Mouse (Mus musculus): Measurements from ENCODE around the gene Thada.
"Not testable (repeated sequence)": the region's sequence is repeated elsewhere in the genome, so short reads cannot be mapped to it uniquely, and the experiment has no call there.

The Thada gene

DNA sequence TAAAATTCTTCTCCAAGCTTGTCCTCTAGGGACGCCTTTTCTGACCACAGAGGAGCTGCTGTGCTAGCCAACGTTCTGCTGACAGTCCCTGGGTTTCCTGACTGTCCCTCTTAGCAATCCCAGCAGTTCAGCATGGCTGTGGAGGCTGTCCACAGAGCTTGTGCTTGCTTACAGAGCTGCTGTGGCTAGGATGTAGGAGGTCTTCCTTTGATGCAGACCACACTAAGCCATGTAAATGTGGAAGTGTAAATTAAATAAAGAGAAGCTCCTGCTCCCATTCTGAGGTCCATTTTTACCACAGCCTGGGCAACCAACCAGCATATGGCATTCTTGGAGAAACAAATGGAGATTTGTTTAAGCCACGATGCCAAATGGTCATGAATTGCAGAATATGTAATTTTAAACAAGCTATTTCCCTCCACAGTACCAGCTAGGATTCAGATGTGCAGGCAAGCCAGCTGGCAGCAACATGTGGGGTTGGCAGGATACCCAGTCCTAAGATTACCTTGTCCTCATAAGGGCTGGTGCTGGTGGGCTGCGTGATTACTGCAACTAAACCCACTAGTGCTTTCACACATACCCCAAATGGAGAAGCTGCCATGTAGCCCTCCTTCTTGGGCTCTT, 207.3 kb downstream of the Thada start:
- DNase-seq (ENCODE audit: low spot score) = no peak

- DNase-seq (ENCODE audit: low spot score) = no peak
These were observed 208.0 kb downstream of the Thada start for GRCm38 (mm10) chr17:84257927-84258532.

- no peak for DNase-seq (ENCODE audit: low spot score)
These were observed 209.7 kb downstream of the Thada start for GRCm38 (mm10) chr17:84256278-84256819.

- no peak for DNase-seq (ENCODE audit: low spot score)
These were observed 210.2 kb downstream of the Thada start for GRCm38 (mm10) chr17:84255841-84256240.

- no peak for DNase-seq (ENCODE audit: low spot score)
These were observed 214.6 kb downstream of the Thada start for GRCm38 (mm10) chr17:84251426-84251825.

DNA sequence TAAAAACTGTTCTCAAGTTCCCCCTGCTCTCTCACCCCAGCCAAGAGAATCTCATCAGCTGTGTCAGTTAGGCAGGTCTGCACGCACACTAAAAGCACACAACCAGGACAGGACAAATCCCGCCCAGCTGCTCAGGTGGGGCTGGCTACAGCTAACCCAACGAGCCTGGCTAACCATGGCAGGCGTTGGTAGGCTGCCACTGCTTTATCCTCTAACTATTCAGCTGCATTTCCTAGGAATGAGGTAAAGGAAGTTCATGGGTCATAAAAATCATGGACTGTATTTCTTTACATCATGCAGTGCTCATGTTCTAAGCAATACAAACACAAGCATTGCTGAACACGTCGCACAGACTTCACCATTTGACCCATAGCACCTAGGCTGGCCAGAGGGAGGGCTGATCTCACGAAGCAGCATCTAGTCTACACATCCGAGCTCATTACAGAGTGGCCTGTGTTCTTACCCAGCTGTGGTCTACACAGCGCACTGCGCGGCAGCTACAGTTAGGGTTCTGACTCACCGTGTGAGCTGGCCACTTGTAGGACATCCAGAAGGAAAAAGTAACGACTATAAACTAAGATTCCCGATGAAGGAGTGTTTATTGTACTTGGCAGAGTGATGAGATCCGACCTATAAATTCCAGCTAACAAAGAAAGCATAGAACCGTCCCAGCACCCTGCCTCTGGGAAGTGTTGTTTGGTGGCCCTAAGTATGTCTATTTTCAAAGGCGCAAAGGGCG, 221.7 kb downstream of the Thada start:
- DNase-seq (ENCODE audit: low spot score) = no peak

- DNase-seq (ENCODE audit: low spot score) = no peak
These were observed 222.2 kb downstream of the Thada start for GRCm38 (mm10) chr17:84243759-84244158.

GRCm38 (mm10) chr17:84241308-84241957, 224.6 kb downstream of the Thada start:
- no peak for DNase-seq (ENCODE audit: low spot score)

DNA sequence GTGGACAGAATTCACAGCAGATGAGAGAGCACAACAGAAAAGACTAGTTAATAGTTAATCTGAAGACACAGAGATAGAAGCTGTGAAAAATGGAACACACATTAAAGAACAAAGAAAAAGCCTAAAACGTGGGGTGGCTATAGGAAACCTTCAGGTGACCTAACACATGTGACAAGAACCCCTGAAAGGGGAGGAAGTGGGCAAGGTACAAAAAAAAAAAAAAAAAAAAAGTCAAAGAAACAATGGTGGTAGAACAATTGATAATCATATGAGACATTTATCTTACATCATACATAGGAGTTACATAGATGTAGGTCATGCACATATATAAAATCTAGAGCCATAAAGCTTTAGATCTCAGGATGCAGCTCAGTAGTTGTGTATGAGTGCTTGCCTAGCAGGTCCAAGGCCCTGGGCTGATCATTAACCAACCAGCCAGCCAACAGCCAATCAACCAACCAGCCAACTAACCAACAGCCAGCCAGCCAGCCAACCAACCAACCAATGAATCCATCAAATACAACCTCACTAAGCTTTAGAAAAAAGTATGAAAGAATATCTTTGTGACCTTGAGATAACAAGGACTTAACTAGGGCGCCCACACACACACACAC, 226.2 kb downstream of the Thada start:
- DNase-seq (ENCODE audit: low spot score) = no peak

DNA sequence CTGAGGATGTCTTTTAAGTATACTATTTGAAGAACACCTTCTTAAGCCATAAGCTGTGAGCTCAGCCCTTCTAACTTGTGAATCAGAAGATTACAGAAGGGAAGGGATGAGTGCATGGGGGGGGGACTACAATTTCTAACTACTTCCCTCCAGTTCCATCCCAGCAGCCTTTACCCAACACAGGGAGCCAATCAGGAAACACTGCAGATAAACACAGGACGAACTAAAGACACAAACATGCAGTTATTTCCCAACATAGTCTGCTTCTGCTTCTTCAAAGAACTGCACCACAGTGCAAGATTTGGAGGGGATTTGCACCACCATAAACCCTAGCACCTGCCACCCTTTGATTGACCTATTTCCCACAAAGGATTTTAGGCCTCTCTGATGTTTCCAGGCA, 227.8 kb downstream of the Thada start:
- DNase-seq (ENCODE audit: low spot score) = no peak

- DNase-seq (ENCODE audit: low spot score) = no peak
These were observed 229.0 kb downstream of the Thada start for GRCm38 (mm10) chr17:84236781-84237557.

DNA sequence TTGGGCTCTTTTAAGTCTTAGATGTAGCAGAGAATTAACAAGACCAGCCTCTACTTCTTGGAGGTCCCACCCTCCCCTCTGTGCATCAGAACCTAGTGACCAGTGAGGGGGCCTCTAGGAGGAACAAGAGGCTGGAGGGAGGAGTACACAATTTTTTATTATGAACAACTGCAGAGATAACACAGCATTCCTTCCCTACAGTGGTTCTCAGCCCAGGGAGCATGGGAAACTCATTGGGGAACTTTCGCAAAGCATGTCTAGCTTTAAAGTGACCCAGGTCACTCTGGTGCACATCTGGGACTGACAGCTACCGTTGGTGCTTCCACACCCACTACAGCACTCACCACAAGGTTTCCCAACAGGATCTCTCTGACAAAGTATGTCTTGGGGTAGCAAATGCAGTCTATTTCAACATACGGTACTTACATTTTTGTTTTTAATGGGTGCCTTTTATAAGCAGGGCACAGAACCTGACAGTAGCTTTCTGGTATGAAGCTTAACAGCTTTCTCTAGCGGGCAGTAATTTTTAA, 230.5 kb downstream of the Thada start:
- DNase-seq (ENCODE audit: low spot score) = no peak

DNA sequence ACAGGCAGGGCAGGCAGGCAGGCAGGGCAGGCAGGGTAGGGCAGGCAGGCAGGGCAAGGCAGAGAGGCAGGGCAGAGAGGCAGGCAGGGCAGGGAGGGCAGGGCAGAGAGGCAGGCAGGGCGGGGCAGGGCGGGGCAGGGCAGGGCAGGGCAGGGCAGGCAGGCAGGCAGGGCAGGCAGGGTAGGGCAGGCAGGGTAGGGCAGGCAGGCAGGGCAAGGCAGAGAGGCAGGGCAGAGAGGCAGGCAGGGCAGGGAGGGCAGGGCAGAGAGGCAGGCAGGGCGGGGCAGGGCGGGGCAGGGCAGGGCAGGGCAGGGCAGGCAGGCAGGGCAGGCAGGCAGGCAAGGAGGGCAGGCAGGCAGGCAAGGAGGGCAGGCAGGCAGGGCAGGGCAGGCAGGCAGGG, 231.2 kb downstream of the Thada start:
- not testable (repeated sequence) for DNase-seq (ENCODE audit: low spot score)

DNA sequence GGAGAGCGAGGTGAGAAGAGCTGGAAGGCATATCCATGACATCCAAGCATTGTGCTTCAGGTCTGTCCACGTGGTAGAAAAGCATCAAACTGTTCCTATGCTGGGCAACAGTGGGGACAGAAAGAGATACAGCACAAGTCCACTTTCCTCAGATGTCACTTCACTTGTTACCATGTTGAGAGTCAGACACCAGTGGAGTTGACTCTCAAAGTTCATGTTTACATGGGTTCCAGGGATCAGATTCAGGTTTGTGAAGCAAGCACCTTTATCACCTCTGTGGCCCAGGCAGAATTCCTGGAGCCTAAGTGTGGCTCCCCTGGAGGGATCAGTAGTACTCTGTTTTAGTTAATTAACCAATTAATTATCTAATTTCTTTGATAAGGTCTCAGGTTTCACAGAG, 232.2 kb downstream of the Thada start:
- DNase-seq (ENCODE audit: low spot score) = no peak

- no peak for DNase-seq (ENCODE audit: low spot score)
These were observed 234.6 kb downstream of the Thada start for GRCm38 (mm10) chr17:84231361-84231760.

DNA sequence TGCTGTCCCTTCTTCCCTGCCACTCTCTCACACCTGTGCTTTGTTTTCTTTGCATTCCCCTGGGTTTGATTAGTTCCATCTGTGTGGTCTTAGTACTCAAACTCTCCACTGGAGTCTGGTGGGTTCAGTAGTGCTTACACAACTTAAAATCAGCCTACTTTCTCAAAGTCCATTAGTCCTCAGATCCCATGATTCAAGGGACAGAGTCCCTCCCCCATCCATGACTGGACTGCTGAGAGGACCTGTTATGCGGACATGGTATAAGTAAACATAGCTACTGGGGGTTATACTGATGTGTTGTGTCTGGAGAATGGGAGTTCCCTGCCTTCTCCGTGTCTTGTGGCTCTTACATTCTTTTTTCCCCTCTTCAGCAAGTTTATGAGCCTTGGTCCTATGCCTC, 237.8 kb downstream of the Thada start:
- DNase-seq (ENCODE audit: low spot score) = no peak

DNA sequence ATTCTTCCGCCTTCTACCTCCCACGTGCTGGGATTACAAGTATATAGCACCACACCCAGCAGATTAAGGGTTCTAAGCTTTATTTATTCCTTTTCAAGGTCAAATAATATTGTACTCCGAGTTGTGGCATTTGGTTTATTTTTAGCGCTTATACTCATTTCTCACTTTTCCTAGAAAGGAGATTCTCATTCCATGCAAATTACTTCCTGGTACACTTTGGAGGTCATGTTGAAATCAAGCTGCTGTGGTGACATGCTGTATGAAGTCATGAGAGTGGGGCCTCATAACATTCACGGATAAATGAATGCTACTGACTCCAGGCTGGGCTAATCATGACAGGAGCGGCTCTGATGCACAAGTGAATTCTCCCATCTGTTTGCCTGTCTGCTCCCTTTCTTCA, 239.3 kb downstream of the Thada start:
- DNase-seq (ENCODE audit: low spot score) = no peak

DNA sequence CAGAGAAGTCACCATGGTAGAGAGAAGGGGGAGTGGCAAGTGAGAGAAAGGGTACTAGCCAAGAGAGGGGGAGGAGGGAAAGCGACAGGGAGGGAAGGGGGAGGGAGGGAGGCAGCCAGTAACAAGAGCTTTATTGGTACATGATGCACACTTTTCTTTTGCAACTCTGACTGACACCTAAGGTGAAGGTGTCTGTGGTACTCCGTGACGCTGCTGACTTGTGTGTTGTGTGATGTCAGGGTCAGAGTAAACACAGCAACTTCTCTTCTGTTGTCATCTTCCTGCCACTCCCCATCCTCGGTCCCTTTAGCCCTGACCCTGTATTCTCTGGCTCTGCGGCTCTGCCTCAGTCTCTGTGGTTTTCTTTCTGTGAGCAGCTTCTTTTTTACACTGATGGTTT, 239.8 kb downstream of the Thada start:
- DNase-seq (ENCODE audit: low spot score) = no peak

GRCm38 (mm10) chr17:84224217-84224887, 241.7 kb downstream of the Thada start:
- DNase-seq (ENCODE audit: low spot score) = no peak

DNA sequence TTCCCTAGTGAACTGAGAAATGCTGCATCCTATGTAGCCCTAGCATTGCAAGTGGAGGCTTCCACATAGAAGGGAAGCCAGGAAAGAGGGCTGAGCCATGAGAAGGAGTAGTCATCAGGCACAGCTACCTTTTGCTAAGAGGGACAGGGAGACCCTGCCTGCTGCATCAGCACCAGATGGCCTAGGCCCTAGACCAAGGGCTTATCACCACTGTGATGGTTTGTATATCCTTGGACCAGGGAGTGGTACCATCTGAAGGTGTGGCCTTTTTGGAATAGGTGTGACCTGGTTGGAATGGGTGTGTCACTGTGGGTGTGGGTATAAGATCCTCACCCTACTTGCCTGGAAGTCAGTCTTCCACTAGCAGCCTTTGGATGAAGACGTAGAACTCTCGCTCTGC, 247.2 kb downstream of the Thada start:
- DNase-seq (ENCODE audit: low spot score) = not testable (repeated sequence)

GRCm38 (mm10) chr17:84217696-84218095, 248.3 kb downstream of the Thada start:
- DNase-seq (ENCODE audit: low spot score) = no peak
